Mouse (Mus musculus) brain, embryonic 14.5 days (tissue): Measurements from ENCODE around the gene Slc43a1. TPM values are rescaled to one million over a fixed set of nuclear protein-coding genes. Genes with fewer than 3 reads are reported as not detected.

Source experiments
- DNase-seq: peaks from one replicate; pipeline ENCODE4 v3.0.0-alpha.2; 2011; ENCODE audit warnings: low read depth
- CTCF ChIP-seq: fragments of 200-500 bp; IDR thresholded peaks from 2 replicates; pipeline ENCODE4 v1.5.1; 2012; ENCODE audit warnings: inconsistent platforms, mild to moderate bottlenecking, moderate library complexity, borderline replicate concordance; ENCODE audit not compliant: insufficient read depth, insufficient read length; ENCODE audit errors: extremely low read depth
- POLR2A ChIP-seq: fragments of 200-500 bp; IDR thresholded peaks from 2 replicates; pipeline ENCODE4 v1.6.1; 2012; ENCODE audit warnings: mild to moderate bottlenecking, inconsistent platforms, borderline replicate concordance; ENCODE audit not compliant: poor library complexity, insufficient read depth, insufficient read length, severe bottlenecking; ENCODE audit errors: extremely low read depth
- polyA plus RNA-seq: library from polyadenylated mRNA; depleted of rRNA; stranded (reverse); fragments of >200 nt; gene quantifications from 2 replicates; pipeline ENCODE4 v1.2.3, GENCODE M21; 2012

Gene Slc43a1
- polyA plus RNA-seq, 1 experiment = 3.4 TPM

DNA sequence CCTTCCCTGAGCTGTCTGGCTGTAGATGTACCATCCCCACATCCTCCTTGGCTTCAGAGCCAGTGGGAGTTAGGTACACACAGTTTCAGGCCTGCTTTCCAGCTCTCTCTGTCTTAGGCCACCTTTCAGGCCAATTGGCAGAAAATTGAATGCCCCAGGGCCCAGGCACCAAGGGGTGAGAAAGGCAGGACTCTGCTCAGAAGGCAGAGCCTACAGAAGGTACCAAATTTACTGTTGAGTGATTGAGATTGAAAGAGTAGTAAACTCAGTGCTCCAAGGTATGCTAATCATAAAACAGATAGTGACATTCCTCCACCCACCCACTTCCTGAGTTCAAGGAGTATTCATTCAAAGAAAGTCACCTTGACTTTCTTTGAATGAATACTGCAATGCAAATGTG, 29.3 kb upstream of the Slc43a1 start:
- no peak for DNase-seq
- TF ChIP-seq POLR2A = no peak
- no peak for TF ChIP-seq CTCF

DNA sequence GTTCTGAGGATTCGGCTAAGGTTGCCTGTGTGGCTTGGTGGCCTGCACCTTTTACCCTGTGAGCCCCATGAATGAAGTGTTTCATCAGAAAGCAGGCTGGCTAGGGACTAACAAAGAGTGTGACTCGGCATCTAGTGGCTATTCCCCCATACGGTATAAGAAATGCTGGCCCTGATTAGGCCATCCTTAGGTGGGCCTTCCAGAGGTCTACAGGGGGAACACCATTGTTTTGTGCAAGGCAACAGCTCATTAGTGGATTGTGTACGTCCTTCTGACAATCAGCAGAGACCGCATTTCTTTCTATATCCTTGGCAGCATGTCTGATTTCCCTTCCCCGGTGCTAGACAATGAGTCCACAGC, 28.1 kb upstream of the Slc43a1 start:
- TF ChIP-seq POLR2A (no peak), CTCF (no peak)
- no peak for DNase-seq

GRCm38 (mm10) chr2:84810886-84811577, 27.6 kb upstream of the Slc43a1 start:
- DNase-seq = peak; percentile 91
- TF ChIP-seq CTCF (peak; percentile 72), POLR2A (no peak)

DNA sequence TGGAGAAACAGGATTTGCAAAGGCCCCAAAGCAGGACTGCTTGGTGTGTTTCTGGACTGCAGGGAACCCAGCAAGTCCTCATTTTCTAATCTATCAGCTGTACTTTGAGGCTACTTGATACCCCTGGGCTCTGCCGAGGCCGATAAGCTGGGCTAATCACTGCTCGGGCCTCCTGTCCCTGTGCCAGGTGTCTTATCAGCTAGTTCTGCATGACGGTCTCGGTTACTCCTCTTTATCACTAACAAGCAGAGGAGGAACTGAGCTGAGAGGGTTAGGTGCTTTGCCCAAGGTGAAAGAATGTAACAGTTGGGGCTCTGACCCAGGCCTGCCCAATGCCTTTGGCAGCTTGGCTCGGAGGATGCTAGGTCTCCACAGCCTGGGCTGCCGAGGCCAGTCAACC, 26.8 kb upstream of the Slc43a1 start:
- TF ChIP-seq POLR2A = no peak
- TF ChIP-seq CTCF = no peak
- no peak for DNase-seq

- DNase-seq = no peak
- TF ChIP-seq POLR2A (no peak), CTCF (no peak)
These were observed 26.0 kb upstream of the Slc43a1 start for GRCm38 (mm10) chr2:84812676-84813075.

- TF ChIP-seq POLR2A (no peak), CTCF (no peak)
- no peak for DNase-seq
These were observed 18.8 kb upstream of the Slc43a1 start for GRCm38 (mm10) chr2:84819861-84820260.

- no peak for TF ChIP-seq POLR2A
- TF ChIP-seq CTCF = no peak
- DNase-seq = no peak
These were observed 16.1 kb upstream of the Slc43a1 start, which contains the start of gene Smtnl1 for GRCm38 (mm10) chr2:84822552-84822951. TSS of gene Smtnl1 (minus strand) at chr2:84822652.

- TF ChIP-seq POLR2A (no peak), CTCF (no peak)
These were observed 15.4 kb upstream of the Slc43a1 start for GRCm38 (mm10) chr2:84823237-84823636.

DNA sequence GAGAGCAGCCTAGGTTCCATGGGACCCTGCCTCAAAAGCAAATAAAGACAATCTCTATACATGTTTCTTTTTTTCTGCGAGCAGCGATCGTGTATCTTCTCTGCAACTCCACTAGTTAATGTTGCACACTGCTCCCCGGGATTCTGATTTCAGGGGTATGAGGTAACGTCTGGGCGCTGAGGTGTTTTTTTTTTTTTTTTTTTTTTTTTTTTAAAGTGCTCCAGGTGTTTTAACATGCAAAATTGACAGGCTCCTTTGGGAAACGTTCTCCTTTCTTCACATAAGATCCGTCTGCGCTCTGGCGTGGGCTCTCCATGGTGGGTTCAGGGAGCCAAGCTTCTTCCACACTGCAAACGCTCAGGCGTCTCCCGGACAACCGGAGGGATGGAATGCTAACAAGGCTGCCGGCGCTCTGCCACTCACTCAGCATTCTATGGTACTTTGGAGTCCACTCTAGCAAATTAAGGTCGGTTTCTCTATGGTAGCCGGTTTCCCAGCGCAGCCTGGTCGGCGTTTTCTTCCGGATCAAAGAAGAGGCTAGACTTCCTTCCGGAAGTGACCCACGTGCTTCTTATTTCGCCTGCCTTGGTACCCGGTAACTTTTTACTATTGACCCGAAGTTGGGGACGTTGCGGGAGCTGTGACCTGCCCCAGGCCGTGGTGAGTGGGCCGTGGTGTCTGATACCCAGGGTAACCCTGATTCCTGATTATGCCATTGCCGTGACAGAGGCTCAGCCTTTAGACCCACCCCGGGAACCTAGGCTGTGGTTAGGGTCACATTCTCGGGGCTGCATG, 12.0 kb upstream of the Slc43a1 start, which contains the start of gene Timm10:
TSS of gene Timm10 (plus strand) at position 510 of the 795 bp plus-strand sequence.
- peak; percentile 99 for DNase-seq
- TF ChIP-seq POLR2A (0 out of 2 replicates have a peak, but pooled peaks have one; percentile 23), CTCF (no peak)

More at GRCm38 (mm10) chr2:84823237-84823636, 15.4 kb upstream of the Slc43a1 start:
- no peak for DNase-seq

DNA sequence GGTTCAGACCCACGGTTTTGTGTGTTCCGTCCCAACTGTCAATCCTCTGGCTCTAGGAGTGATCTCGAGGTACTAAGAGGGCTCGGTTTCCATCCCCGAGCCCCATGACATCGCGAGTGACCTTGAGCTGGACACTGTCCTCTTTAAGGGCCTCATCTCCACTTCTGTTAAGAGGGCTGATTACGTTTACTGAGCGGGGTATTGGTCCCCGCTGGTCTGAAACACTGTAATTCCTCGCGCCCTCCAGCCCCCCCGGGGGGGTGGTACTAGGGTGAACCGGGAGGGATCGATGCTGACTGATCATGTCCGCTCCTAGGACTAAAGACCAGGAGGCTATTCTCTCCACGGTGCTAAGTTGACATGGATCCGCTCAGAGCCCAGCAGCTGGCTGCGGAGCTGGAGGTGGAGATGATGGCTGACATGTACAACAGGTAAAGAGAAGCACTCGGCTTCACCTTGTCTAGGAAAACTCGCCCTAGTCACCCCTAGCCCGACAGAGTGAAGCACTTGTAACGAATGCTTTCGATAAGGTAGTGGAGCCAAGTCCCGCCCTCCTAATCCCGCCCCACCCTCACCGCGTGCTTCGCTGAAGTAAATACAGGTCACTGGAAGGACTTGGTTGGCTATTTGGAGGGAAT, 11.2 kb upstream of the Slc43a1 start:
- no peak for DNase-seq
- TF ChIP-seq CTCF (no peak), POLR2A (no peak)
